Mouse (Mus musculus): ENCODE measurements around the gene Alox5. TPM values are rescaled to one million over a fixed set of nuclear protein-coding genes. Genes with fewer than 3 reads are reported as not detected.
"Not testable (repeated sequence)": the region's sequence is repeated elsewhere in the genome, so short reads cannot be mapped to it uniquely, and the experiment has no call there.

The Alox5 gene
- polyA plus RNA-seq (2015; fragmentation: Nextera tagmentation; extraction: Ambion mirVana) = 2.9 and 3.3 TPM in 2 replicates

GRCm38 (mm10) chr6:116460544-116461283 is at the start of gene Alox5:
Alox5 (minus strand) TSS chr6:116461178.
- no peaks in the 10 kb centered on the region for H3K36me3 ChIP-seq
- H3K9ac ChIP-seq = peak within 1 kb of the TSS; percentile 33; the same call in 1 of the 2 replicates
- H3K27me3 ChIP-seq = peaks cover 30% of the 10 kb centered on the region
- no peak within 1 kb of the TSS for H3K27ac ChIP-seq
- 1% methylated on average over 43 of the region's 43 CpGs for WGBS (ENCODE audit: insufficient replicate concordance)
- peak within 1 kb of the TSS; percentile 72 for H3K4me2 ChIP-seq
- DNase-seq (peak; percentile 6), ATAC-seq (ENCODE audit: low read depth) (peak; percentile 55; the same call in 1 of the 2 replicates)
- H3K4me1 ChIP-seq (replicated peaks) = peaks cover 30% of the 10 kb centered on the region
- peak within 1 kb of the TSS; percentile 49 for H3K4me3 ChIP-seq (replicated peaks)
- H3K9me3 ChIP-seq (replicated peaks) = no peaks in the 10 kb centered on the region

- not testable (repeated sequence) for H3K9ac ChIP-seq; H3K27ac ChIP-seq; DNase-seq; H3K27me3 ChIP-seq; H3K4me2 ChIP-seq; H3K36me3 ChIP-seq; H3K4me3 ChIP-seq (replicated peaks); ATAC-seq (ENCODE audit: low read depth); H3K4me1 ChIP-seq (replicated peaks)
- peaks cover 13% of the 10 kb centered on the region for H3K9me3 ChIP-seq (replicated peaks)
- WGBS (ENCODE audit: insufficient replicate concordance) = 77% methylated on average over 20 of the region's 20 CpGs
These were observed 45.5 kb upstream of the Alox5 start, which contains the start of gene Olfr212 for GRCm38 (mm10) chr6:116506302-116507003. Olfr212 (plus strand) TSS chr6:116506516.

GRCm38 (mm10) chr6:116495960-116496359 is 35.0 kb upstream of the Alox5 start:
- no peak overlapping the region for H3K4me3 ChIP-seq (replicated peaks)
- no peaks in the 10 kb centered on the region for H3K27me3 ChIP-seq
- no peaks in the 10 kb centered on the region for H3K9me3 ChIP-seq (replicated peaks)
- H3K27ac ChIP-seq = no peak overlapping the region
- DNase-seq = no peak
- 51% methylated on average over 1 of the region's 1 CpGs for WGBS (ENCODE audit: insufficient replicate concordance)
- H3K4me1 ChIP-seq (replicated peaks) = no peaks in the 10 kb centered on the region
- ATAC-seq (ENCODE audit: low read depth) = no peak
- no peak overlapping the region for H3K4me2 ChIP-seq
- H3K36me3 ChIP-seq = no peaks in the 10 kb centered on the region
- H3K9ac ChIP-seq = no peak overlapping the region

- Histone ChIP-seq H3K4me3 (replicated peaks) (no peak overlapping the region), H3K9me3 (replicated peaks) (no peaks in the 10 kb centered on the region), H3K36me3 (no peaks in the 10 kb centered on the region), H3K27ac (no peak overlapping the region), H3K4me2 (no peak overlapping the region), H3K9ac (no peak overlapping the region), H3K4me1 (replicated peaks) (no peaks in the 10 kb centered on the region), H3K27me3 (no peaks in the 10 kb centered on the region)
- 49% methylated on average over 5 of the region's 5 CpGs for WGBS (ENCODE audit: insufficient replicate concordance)
- DNase-seq = no peak
- ATAC-seq (ENCODE audit: low read depth) = no peak
These were observed 32.8 kb upstream of the Alox5 start for GRCm38 (mm10) chr6:116493742-116494141.

- Histone ChIP-seq H3K27ac (no peak within 1 kb of the TSS), H3K9me3 (replicated peaks) (no peaks in the 10 kb centered on the region), H3K4me1 (replicated peaks) (no peaks in the 10 kb centered on the region), H3K4me2 (no peak within 1 kb of the TSS), H3K27me3 (no peaks in the 10 kb centered on the region), H3K9ac (no peak within 1 kb of the TSS), H3K36me3 (no peaks in the 10 kb centered on the region), H3K4me3 (replicated peaks) (no peak within 1 kb of the TSS)
- no peak for ATAC-seq (ENCODE audit: low read depth)
- DNase-seq = no peak
- WGBS (ENCODE audit: insufficient replicate concordance) = 56% methylated on average over 4 of the region's 4 CpGs
These were observed 27.8 kb upstream of the Alox5 start, which contains the start of gene Olfr211 for GRCm38 (mm10) chr6:116488791-116489190. Olfr211 (plus strand) TSS chr6:116489091.

- no peak for ATAC-seq (ENCODE audit: low read depth)
- no peaks in the 10 kb centered on the region for H3K9me3 ChIP-seq (replicated peaks)
- no peak overlapping the region for H3K4me2 ChIP-seq
- H3K36me3 ChIP-seq = no peaks in the 10 kb centered on the region
- no peaks in the 10 kb centered on the region for H3K27me3 ChIP-seq
- DNase-seq = no peak
- H3K4me3 ChIP-seq (replicated peaks) = no peak overlapping the region
- WGBS (ENCODE audit: insufficient replicate concordance) = 53% methylated on average over 1 of the region's 1 CpGs
- H3K9ac ChIP-seq = no peak overlapping the region
- no peaks in the 10 kb centered on the region for H3K4me1 ChIP-seq (replicated peaks)
- no peak overlapping the region for H3K27ac ChIP-seq
These were observed 25.9 kb upstream of the Alox5 start for GRCm38 (mm10) chr6:116486833-116487232.

GRCm38 (mm10) chr6:116485081-116485480 is 24.1 kb upstream of the Alox5 start:
- H3K4me1 ChIP-seq (replicated peaks) = no peaks in the 10 kb centered on the region
- no peak overlapping the region for H3K27ac ChIP-seq
- ATAC-seq (ENCODE audit: low read depth) = no peak
- no peak overlapping the region for H3K4me3 ChIP-seq (replicated peaks)
- H3K27me3 ChIP-seq = no peaks in the 10 kb centered on the region
- 59% methylated on average over 1 of the region's 1 CpGs for WGBS (ENCODE audit: insufficient replicate concordance)
- no peak overlapping the region for H3K9ac ChIP-seq
- H3K36me3 ChIP-seq = no peaks in the 10 kb centered on the region
- H3K9me3 ChIP-seq (replicated peaks) = no peaks in the 10 kb centered on the region
- DNase-seq = no peak
- H3K4me2 ChIP-seq = no peak overlapping the region

- DNase-seq (no peak), ATAC-seq (ENCODE audit: low read depth) (no peak)
- WGBS (ENCODE audit: insufficient replicate concordance) = 18% methylated on average over 3 of the region's 3 CpGs
- Histone ChIP-seq H3K9ac (no peak overlapping the region), H3K36me3 (no peaks in the 10 kb centered on the region), H3K4me1 (replicated peaks) (no peaks in the 10 kb centered on the region), H3K4me2 (no peak overlapping the region), H3K27me3 (no peaks in the 10 kb centered on the region), H3K4me3 (replicated peaks) (no peak overlapping the region), H3K9me3 (replicated peaks) (no peaks in the 10 kb centered on the region; the same call in 1 of the 2 replicates), H3K27ac (no peak overlapping the region)
These were observed 7.1 kb upstream of the Alox5 start for GRCm38 (mm10) chr6:116468081-116468480.

- Histone ChIP-seq H3K9ac (no peak overlapping the region), H3K4me1 (replicated peaks) (peaks cover 34% of the 10 kb centered on the region), H3K27me3 (peaks cover 30% of the 10 kb centered on the region), H3K4me3 (replicated peaks) (no peak overlapping the region), H3K9me3 (replicated peaks) (no peaks in the 10 kb centered on the region), H3K27ac (no peak overlapping the region; the same call in 1 of the 2 replicates), H3K36me3 (no peaks in the 10 kb centered on the region), H3K4me2 (no peak overlapping the region)
- DNase-seq (no peak), ATAC-seq (ENCODE audit: low read depth) (no peak)
- WGBS (ENCODE audit: insufficient replicate concordance) = 30% methylated on average over 2 of the region's 2 CpGs
These were observed 1.7 kb downstream of the Alox5 start for GRCm38 (mm10) chr6:116459232-116459631.

- H3K36me3 ChIP-seq = no peaks in the 10 kb centered on the region
- ATAC-seq (ENCODE audit: low read depth) = no peak
- no peak for DNase-seq
- 23% methylated on average over 4 of the region's 4 CpGs for WGBS (ENCODE audit: insufficient replicate concordance)
- H3K9ac ChIP-seq = no peak overlapping the region
- peaks cover 30% of the 10 kb centered on the region for H3K27me3 ChIP-seq
- no peak overlapping the region for H3K4me3 ChIP-seq (replicated peaks)
- no peaks in the 10 kb centered on the region for H3K9me3 ChIP-seq (replicated peaks)
- peaks cover 34% of the 10 kb centered on the region for H3K4me1 ChIP-seq (replicated peaks)
- no peak overlapping the region for H3K4me2 ChIP-seq
- H3K27ac ChIP-seq = no peak overlapping the region
These were observed 2.2 kb downstream of the Alox5 start for GRCm38 (mm10) chr6:116458728-116459127.

GRCm38 (mm10) chr6:116456482-116456881 is 4.5 kb downstream of the Alox5 start:
- Histone ChIP-seq H3K36me3 (no peaks in the 10 kb centered on the region), H3K27me3 (peaks cover 22% of the 10 kb centered on the region), H3K9ac (no peak overlapping the region), H3K27ac (no peak overlapping the region), H3K4me3 (replicated peaks) (no peak overlapping the region), H3K9me3 (replicated peaks) (no peaks in the 10 kb centered on the region), H3K4me2 (no peak overlapping the region), H3K4me1 (replicated peaks) (peaks cover 34% of the 10 kb centered on the region)
- DNase-seq = no peak
- WGBS (ENCODE audit: insufficient replicate concordance) = 4% methylated on average over 1 of the region's 1 CpGs
- peak; percentile 59 for ATAC-seq (ENCODE audit: low read depth)

Data from liver, embryonic 13.5 days (tissue).